Mouse (Mus musculus): ENCODE results near the gene Vmn1r75.

DNA sequence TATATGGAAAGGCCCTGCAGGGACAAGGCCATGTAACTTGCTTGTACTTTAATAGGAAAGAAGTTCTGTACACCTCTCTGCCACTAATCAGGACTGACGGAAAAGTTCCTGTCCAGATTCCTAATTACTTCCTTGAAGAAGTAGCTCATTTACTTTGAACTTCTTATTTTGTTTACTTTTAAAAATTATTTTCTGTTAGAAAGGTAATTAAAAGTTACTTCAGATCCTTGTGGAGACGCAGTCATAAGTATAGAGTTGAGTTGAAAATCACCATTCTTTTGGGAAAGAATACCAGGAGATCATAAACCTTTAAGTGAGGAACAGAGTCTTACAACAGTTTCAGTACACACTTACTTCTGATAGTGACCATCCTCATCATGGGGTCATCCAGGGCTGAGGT lies 40.8 kb upstream of the Vmn1r75 start, which contains the start of gene Vmn1r74:
- TF ChIP-seq CTCF (IDR thresholded peaks at IDR 0.05; ENCODE audit: borderline replicate concordance, extremely low read depth, insufficient read depth, insufficient read length) (no peak), POLR2A (IDR thresholded peaks at IDR 0.05; ENCODE audit: borderline replicate concordance, extremely low read depth, insufficient read depth, insufficient read length, poor library complexity, severe bottlenecking) (no peak)

Data from brain, embryonic 14.5 days (tissue).